Mouse (Mus musculus) C2C12 (cell line): Measurements from ENCODE around the gene Plekha5. TPM values are rescaled to one million over a fixed set of nuclear protein-coding genes. Genes with fewer than 3 reads are reported as not detected.

Source experiments
- H3K27me3 ChIP-seq: one replicate; pipeline ENCODE4 v1.6.1; 2011; ENCODE audit not compliant: control insufficient read depth, insufficient read depth, insufficient read length
- H3K36me3 ChIP-seq: one replicate; pipeline ENCODE4 v1.6.1; 2011; ENCODE audit not compliant: control insufficient read depth, insufficient read depth
- H3K4me3 ChIP-seq: one replicate; pipeline ENCODE4 v1.5.1; 2011; ENCODE audit warnings: mild to moderate bottlenecking, control low read depth; ENCODE audit not compliant: poor library complexity, insufficient read depth, severe bottlenecking
- H3K79me2 ChIP-seq: one replicate; pipeline ENCODE4 v1.6.1; 2011; ENCODE audit not compliant: control insufficient read depth, insufficient read depth
- H3K79me3 ChIP-seq: one replicate; pipeline ENCODE4 v1.6.1; 2011; ENCODE audit warnings: low read depth, control low read depth
- H3ac ChIP-seq: one replicate; pipeline ENCODE3; 2011; ENCODE audit warnings: low read depth; ENCODE audit not compliant: control insufficient read depth, insufficient read length
- CEBPB ChIP-seq: IDR thresholded peaks from one replicate; pipeline ENCODE4 v1.6.1; 2011; ENCODE audit warnings: low read depth, mild to moderate bottlenecking, control low read depth, moderate library complexity
- CTCF ChIP-seq: IDR thresholded peaks from one replicate; pipeline ENCODE4 v1.5.1; 2011; ENCODE audit not compliant: control insufficient read depth, insufficient read depth, insufficient read length
- FOSL1 ChIP-seq: IDR thresholded peaks from one replicate; pipeline ENCODE4 v1.8.0; 2011; ENCODE audit warnings: mild to moderate bottlenecking, low read length; ENCODE audit not compliant: poor library complexity, insufficient read depth, severe bottlenecking
- MAX ChIP-seq: IDR thresholded peaks from one replicate; pipeline ENCODE4 v1.6.1; 2011; ENCODE audit warnings: mild to moderate bottlenecking, control low read depth
- MYOD1 ChIP-seq: IDR thresholded peaks from one replicate; pipeline ENCODE4 v1.6.1; 2011; ENCODE audit warnings: low read depth; ENCODE audit not compliant: control insufficient read depth, insufficient read length
- MYOG ChIP-seq: IDR thresholded peaks from one replicate; pipeline ENCODE4 v1.6.1; 2011; ENCODE audit not compliant: control insufficient read depth, insufficient read length; ENCODE audit errors: extremely low read depth
- USF1 ChIP-seq: IDR thresholded peaks from one replicate; pipeline ENCODE4 v1.6.1; 2011; ENCODE audit warnings: low read depth, mild to moderate bottlenecking, control low read depth, moderate library complexity
- polyA plus RNA-seq: library from polyadenylated mRNA; unstranded; fragments of >200 nt; fragmentation: generic; extraction: Trizol; gene quantifications from one replicate; pipeline ENCODE4 v1.2.1, GENCODE M21; 2012; ENCODE audit warnings: missing spikeins

The Plekha5 gene
- polyA plus RNA-seq, 1 experiment, result 13.1 TPM

DNA sequence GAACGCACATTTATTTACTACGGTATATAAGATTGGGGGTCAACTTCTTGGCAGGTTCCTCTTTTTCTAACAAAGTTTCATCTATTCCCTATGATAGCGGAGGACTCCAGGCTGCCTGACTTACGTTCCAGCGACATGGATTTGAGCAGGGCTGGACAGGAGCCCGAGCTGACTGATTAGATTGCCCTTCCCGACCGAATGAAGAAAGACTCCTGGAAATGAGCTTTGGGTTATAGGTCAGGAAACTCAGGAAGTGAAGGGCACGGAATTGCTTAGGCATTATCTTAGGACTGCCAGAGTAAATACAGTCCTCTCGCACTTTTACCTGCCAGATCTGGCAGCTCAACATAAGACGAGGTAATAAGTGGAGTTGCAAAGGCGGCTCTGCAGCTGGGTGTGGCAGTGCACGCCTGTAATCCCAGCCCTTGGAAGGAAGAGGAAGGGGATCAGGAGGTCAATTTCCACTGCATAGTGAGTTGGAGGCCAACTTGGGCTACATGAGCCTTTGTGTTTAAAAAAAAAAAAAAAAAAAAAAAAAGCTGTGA is 21.0 kb upstream of the Plekha5 start:
- TF ChIP-seq MYOG, result no peak
- no peak for TF ChIP-seq CEBPB
- Histone ChIP-seq H3ac (no peak overlapping the region), H3K27me3 (no peaks in the 10 kb centered on the region), H3K79me2 (no peaks in the 10 kb centered on the region), H3K4me3 (no peak overlapping the region), H3K36me3 (no peaks in the 10 kb centered on the region), H3K79me3 (no peaks in the 10 kb centered on the region)

DNA sequence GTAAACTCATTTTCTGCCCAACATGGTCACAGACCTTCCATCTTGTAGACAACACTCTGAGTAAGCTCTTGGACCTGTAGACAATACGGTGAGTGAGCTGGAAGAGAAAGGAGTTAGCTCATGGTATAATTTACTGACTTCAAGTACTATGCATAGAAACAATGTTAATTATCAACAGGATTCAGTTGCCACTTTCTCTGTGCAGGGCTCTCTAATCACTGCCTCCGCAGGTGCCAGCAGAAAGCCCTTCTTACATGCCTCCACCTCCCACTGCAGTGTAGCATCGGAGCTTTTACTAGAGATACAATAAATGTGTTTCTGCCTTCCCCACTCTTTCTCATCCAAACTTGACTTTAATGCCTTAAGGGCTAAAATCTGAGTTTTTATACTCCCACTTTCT is 11.9 kb upstream of the Plekha5 start:
- no peaks in the 10 kb centered on the region for H3K79me3 ChIP-seq
- H3K79me2 ChIP-seq, result no peaks in the 10 kb centered on the region
- TF ChIP-seq USF1, result no peak
- TF ChIP-seq MYOG, result no peak
- TF ChIP-seq MAX, result no peak
- no peak for TF ChIP-seq CEBPB
- TF ChIP-seq FOSL1, result no peak
- no peak for TF ChIP-seq CTCF
- TF ChIP-seq MYOD1, result no peak
- no peak overlapping the region for H3ac ChIP-seq
- no peaks in the 10 kb centered on the region for H3K36me3 ChIP-seq
- H3K4me3 ChIP-seq, result no peak overlapping the region
- H3K27me3 ChIP-seq, result no peaks in the 10 kb centered on the region

DNA sequence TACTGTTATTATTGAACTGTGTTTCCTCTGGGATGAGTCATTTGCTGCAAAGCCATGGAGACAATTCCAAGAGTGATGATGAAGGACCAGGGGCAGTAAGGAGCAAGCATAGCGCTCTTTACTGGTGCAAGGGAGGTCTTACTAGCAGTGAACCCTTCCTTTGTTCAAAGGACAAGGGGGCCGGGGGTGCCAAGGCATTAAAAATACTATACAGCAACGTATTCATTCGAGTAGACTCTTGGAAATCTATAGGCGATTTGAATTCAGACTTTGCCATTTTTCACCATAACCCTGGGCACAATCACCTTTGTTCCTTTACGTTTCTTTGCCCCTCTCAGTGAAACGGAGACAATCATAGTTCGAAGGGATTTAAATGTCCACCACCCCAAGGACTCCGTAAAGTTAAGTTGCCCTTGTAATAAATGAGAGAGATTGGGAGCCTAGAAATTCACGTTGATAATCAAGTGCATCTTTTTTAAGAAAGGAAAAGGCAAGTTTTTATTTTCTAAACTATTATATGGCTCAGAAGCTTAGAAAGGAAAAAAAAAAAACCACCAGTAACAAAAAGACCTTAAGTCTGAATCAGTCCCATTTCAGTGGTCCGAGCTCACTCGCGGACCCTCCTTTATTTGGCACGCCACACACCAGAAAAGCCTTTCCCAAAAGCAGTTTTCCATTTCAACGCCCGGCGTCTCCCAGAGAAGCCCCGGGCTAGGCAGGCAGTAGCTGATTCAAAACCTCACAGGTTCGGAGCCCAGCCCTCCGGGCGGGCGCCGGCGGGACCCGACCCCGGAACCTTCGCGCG is 611 bp upstream of the Plekha5 start:
- peak overlapping the region; percentile 69 for H3K4me3 ChIP-seq
- TF ChIP-seq MYOG (no peak), USF1 (no peak), CTCF (no peak), FOSL1 (no peak), CEBPB (no peak), MYOD1 (no peak), MAX (no peak)
- no peak overlapping the region for H3ac ChIP-seq
- H3K79me2 ChIP-seq, result peaks cover 16% of the 10 kb centered on the region
- H3K79me3 ChIP-seq, result peaks cover 2% of the 10 kb centered on the region
- H3K36me3 ChIP-seq, result peaks cover 2% of the 10 kb centered on the region
- no peaks in the 10 kb centered on the region for H3K27me3 ChIP-seq

DNA sequence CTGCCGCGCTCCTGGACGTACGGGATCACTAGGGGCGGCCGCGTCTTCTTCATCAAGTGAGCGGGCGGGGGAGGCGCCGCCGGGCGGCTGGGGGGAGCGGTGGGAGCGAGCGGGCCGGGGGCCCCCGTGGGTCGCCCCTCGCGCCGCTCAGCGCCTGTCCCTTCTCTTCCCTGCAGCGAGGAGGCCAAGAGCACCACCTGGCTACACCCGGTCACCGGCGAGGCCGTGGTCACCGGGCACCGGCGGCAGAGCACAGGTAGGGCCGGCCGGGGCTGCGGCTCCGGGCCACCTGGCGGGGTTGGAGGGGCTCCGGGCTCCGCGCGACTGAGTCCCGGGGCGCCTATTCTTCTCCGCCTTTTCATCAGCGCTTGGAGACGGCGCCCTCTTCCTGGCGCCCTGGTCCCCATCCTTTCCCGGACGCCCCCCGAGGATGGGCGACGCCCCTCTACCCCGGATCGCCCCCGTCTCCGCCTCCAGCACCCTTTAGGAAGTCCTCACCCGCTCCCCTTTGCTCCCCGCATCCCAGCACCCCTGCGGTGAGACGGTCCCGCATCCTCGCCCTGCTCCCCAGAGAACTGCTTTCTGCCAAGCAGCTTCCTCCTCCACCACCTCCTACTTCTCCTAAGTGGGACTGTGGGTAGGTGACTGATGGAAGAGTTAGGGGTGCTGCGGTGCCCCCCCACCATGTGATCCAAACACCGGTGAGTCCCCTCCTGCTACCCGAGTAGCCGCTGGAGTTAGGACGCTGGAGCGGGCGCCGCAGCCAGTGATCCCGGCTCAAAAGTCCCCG is 542 bp downstream of the Plekha5 start:
- Histone ChIP-seq H3K4me3 (peak overlapping the region; percentile 69), H3K79me3 (peaks cover 5% of the 10 kb centered on the region), H3K79me2 (peaks cover 16% of the 10 kb centered on the region), H3ac (peak overlapping the region; percentile 97), H3K27me3 (no peaks in the 10 kb centered on the region), H3K36me3 (peaks cover 7% of the 10 kb centered on the region)
- TF ChIP-seq FOSL1 (no peak), MAX (no peak), CTCF (no peak), MYOG (no peak), USF1 (no peak), MYOD1 (no peak), CEBPB (no peak)

DNA sequence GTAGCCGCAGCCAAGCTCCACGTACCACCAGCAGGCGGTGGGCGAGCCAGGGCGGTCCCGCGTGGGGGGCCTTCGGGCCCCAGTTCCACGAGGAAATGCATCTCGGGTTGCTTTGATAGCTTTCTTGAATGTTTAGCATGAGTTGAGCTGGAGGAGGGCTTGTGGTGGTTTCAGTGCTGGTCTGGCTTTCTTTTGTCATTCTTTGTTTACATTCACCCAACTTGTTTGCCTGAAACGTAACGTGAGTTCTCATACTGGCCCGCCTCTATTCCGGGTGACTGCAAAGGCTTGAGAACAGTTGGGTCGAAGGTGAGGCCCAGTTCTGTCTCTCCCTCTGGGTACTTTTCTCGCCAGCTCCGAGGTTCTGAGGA is 1.1 kb downstream of the Plekha5 start:
- Histone ChIP-seq H3K79me2 (peaks cover 16% of the 10 kb centered on the region), H3K79me3 (peaks cover 5% of the 10 kb centered on the region), H3K4me3 (peak overlapping the region; percentile 69), H3ac (peak overlapping the region; percentile 97), H3K36me3 (peaks cover 7% of the 10 kb centered on the region), H3K27me3 (no peaks in the 10 kb centered on the region)
- TF ChIP-seq MAX (no peak), CTCF (no peak), MYOG (no peak), MYOD1 (no peak), USF1 (no peak), CEBPB (no peak), FOSL1 (no peak)
